Mouse (Mus musculus) left cerebral cortex, adult 8-10 months (tissue): ENCODE measurements around the gene Rnps1. TPM values are rescaled to one million over a fixed set of nuclear protein-coding genes. Genes with fewer than 3 reads are reported as not detected.

ENCODE experiments used
- DNase-seq, 2 experiments: peaks; one replicate each; pipeline ENCODE4 v3.0.0; 2022; ENCODE audit warnings: low spot score in 2 of 2
- total RNA-seq, 4 experiments: library from RNA; stranded (reverse); gene quantifications; 2 replicates each; pipeline ENCODE4 v1.2.4; 2022

Gene Rnps1
- total RNA-seq, 4 experiments from 2014 or later, result 128 to 131 (median 129) TPM

- DNase-seq, result peak; percentile 98 to 99
Measured at GRCm38 (mm10) chr17:24469910-24470602, 55.7 kb downstream of the Rnps1 start, which contains the start of the genes E4f1 and Pgp. E4f1 (minus strand) TSS chr17:24470313. Pgp (plus strand) TSS chr17:24470392.

DNA sequence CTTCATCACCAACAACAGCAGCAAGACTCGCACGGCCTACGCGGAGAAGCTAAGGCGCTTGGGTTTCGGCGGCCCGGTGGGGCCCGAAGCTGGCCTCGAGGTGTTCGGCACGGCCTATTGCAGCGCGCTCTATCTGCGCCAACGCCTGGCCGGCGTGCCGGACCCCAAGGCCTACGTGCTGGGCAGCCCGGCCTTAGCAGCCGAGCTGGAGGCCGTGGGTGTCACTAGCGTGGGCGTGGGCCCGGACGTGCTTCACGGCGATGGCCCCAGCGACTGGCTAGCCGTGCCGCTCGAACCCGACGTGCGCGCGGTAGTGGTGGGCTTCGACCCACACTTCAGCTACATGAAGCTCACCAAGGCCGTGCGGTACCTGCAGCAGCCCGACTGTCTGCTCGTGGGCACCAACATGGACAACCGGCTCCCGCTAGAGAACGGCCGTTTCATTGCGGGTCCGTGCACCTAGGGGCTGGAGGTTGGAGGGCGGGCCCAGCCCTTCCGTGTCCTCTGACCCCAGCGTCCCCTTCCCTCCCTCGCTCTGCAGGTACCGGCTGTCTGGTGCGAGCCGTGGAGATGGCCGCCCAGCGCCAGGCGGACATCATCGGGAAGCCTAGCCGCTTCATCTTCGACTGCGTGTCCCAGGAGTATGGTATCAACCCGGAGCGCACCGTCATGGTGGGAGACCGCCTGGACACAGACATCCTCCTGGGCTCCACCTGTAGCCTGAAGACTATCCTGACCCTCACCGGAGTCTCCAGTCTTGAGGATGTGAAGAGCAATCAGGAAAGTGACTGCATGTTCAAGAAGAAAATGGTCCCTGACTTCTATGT lies 56.5 kb downstream of the Rnps1 start:
- no peak for DNase-seq

GRCm38 (mm10) chr17:24472512-24472911 lies 58.1 kb downstream of the Rnps1 start:
- no peak for DNase-seq

DNA sequence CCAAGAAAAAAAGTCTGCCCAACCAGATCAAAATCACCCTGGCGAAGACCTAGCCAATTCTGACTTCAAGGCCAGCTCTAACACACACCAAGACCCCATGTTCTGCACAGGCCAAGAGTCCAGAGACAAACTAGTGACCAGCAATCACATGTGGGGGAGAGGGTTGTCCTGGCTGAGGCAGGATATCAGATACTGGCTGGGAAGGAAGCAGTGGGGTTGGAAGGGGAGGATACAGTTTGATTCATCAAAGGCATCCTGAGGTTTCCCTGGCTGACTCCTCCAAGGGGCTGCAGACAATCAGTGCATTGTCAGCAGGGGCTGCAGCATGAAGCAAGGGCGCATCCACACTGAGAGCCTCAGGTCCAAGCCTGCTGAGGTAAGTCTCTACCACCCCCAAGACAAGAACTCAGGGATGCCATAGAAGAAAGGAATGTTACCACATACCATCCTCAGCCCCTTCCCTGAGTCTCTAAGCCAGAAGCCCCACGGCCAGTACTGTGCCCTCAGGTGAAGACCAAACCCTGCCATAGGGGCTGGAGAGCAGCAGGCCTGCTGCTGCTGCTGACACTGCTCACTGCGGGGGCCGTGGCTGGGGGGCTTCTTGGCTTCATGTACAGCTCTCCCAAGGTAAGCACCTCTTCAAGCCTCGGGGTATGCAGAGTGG lies 59.4 kb downstream of the Rnps1 start, which contains the start of gene Bricd5:
Bricd5 (plus strand) TSS at position 273 of the 664 bp plus-strand sequence.
- no peak for DNase-seq

- DNase-seq, result no peak
Measured at GRCm38 (mm10) chr17:24474557-24474956, 60.2 kb downstream of the Rnps1 start.

Other genes with a start within 250 kb of the Rnps1 start
- 1,000 to 10,000 TPM; 1,111 to 1,205 (median 1,168) TPM for gene Atp6v0c, start 244.9 kb upstream of the Rnps1 start, total RNA-seq
- gene Tbc1d24, start 209.0 kb upstream of the Rnps1 start, total RNA-seq, result 10 to 100 TPM; 59.5 to 65.9 (median 63.6) TPM
- 10 to 100 TPM in 2 of 4 experiments, 1 to 10 TPM in 2; 9.5 to 10.6 (median 9.9) TPM for gene Ntn3, start 205.0 kb upstream of the Rnps1 start, total RNA-seq
- gene Tedc2, start 193.7 kb upstream of the Rnps1 start, total RNA-seq, result 10 to 100 TPM in 2 of 4 experiments, 1 to 10 TPM in 2; 8.6 to 10.2 (median 10.1) TPM
- gene Ccnf, start 163.1 kb upstream of the Rnps1 start, total RNA-seq, result 1 to 10 TPM; 4.9 to 6.4 (median 5.3) TPM
- 1 to 10 TPM in 2 of 4 experiments, under 1 TPM in 2; 0.82 to 1.4 (median 1.1) TPM for gene Abca17, start 63.5 kb upstream of the Rnps1 start, total RNA-seq
- gene Abca3, start 62.6 kb upstream of the Rnps1 start, total RNA-seq, result 10 to 100 TPM; 70.2 to 79.0 (median 72.0) TPM
- gene Eci1, start 12.1 kb downstream of the Rnps1 start, total RNA-seq, result 10 to 100 TPM; 24.1 to 34.1 (median 31.1) TPM
- gene Dnase1l2, start 28.5 kb downstream of the Rnps1 start, total RNA-seq, result 1 to 10 TPM; 3.7 to 6.9 (median 5.1) TPM
- gene E4f1, start 55.7 kb downstream of the Rnps1 start, total RNA-seq, result 10 to 100 TPM; 32.3 to 36.2 (median 34.5) TPM
- gene Pgp, start 55.8 kb downstream of the Rnps1 start, total RNA-seq, result 10 to 100 TPM; 59.0 to 68.7 (median 63.8) TPM
- gene Bricd5, start 59.3 kb downstream of the Rnps1 start, total RNA-seq, result 1 to 10 TPM; 1.6 to 2.4 (median 1.8) TPM
- gene Mlst8, start 64.5 kb downstream of the Rnps1 start, total RNA-seq, result 10 to 100 TPM; 29.2 to 39.0 (median 35.4) TPM
- 100 to 1,000 TPM; 119 to 135 (median 127) TPM for gene Caskin1, start 74.0 kb downstream of the Rnps1 start, total RNA-seq
- gene Traf7, start 113.4 kb downstream of the Rnps1 start, total RNA-seq, result 10 to 100 TPM; 78.0 to 85.3 (median 83.4) TPM
- 10 to 100 TPM; 41.3 to 54.4 (median 48.4) TPM for gene Rab26, start 119.6 kb downstream of the Rnps1 start, total RNA-seq
- gene Pkd1, start 135.3 kb downstream of the Rnps1 start, total RNA-seq, result 10 to 100 TPM; 67.7 to 81.1 (median 77.3) TPM
- gene Tsc2, start 218.1 kb downstream of the Rnps1 start, total RNA-seq, result 100 to 1,000 TPM; 123 to 148 (median 137) TPM
- gene Nthl1, start 218.1 kb downstream of the Rnps1 start, total RNA-seq, result 1 to 10 TPM; 5.7 to 7.0 (median 6.1) TPM
- gene Slc9a3r2, start 235.8 kb downstream of the Rnps1 start, total RNA-seq, result 10 to 100 TPM; 41.0 to 47.7 (median 42.0) TPM
- under 1 TPM in 1 of 4 experiments, not detected in 3; 0.63 TPM for gene Npw, start 243.9 kb downstream of the Rnps1 start, total RNA-seq